Mouse (Mus musculus) cerebellum, adult 9-11 months (tissue): Measurements from ENCODE around the gene Usp37.
A peak's percentile ranks its signal among the peaks of the same experiment; 100 is the strongest.

ENCODE experiments used
- DNase-seq: peaks from one replicate; pipeline ENCODE4 v3.0.0; 2022

Gene Usp37

DNA sequence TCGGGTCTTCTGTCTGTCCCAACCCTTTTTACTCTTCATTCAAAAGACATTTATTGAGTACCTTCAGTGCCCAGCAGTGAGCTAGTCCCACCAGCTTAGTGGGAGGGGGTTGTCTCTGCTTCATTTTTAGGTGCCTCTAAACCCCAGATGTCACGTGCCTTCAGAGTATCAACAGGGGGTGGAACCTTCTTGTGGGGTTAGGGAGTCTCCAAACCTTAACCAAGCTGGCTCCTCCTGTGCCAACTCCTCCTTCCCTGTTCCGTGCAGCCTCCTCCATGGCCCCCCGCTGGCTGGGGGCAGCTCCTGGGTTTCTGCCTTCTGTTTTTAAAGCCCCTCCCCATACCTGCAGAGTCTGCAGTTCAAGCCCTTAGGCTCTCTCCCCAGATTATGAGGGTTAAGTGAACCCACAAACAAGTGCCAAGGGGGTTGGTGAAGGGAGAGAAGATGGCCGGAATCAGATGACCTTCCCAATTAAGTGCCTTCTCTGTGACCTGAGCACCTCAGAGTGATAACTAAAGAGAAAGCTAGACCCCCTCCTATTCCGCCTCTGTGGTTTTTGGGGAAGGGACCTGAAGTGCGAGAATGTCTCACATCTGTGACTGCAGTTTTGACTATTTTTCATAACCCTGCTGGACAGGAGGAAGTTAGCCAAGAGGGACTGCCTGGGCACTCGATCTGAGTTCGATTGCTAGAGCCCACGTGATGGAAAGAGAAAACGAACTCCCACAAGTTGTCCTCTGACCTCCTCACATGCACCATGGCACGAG, 147.4 kb downstream of the Usp37 start:
- peak; percentile 61 for DNase-seq

DNA sequence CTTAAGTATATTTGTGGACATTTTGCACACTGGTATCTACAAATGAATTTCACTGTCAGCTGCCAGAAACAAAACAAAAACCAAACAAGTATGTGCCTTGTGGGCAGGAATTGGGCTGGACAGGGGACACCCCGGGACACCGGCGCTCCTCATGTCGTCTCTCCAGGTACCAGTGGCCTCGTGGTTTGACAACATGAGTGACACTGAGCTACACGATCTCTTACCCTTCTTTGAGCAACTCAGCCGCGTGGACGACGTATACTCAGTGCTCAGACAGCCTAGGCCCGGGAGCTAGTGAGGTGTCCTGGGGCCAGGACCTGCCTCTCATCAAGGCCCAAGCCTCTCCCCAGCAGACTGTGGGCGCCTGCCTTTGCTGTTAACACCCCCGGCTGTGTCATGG, 148.8 kb downstream of the Usp37 start:
- peak; percentile 47 for DNase-seq

DNA sequence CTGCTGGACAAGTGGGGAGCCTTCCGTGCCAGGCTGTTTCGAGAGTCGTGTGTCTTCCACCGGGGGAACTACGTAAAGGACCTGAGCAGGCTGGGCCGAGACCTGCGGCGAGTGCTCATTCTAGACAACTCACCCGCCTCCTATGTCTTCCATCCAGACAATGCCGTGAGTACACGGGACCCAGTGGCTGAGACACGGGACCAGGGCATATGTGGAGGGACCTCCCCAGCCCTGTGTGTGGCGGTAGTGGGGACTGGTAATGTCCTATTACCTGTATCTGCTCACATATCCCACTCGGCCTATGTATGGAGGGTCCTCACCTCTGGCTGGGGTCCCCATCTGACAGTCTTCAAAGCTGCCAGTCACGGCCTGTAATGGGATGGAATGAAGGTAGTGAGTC, 149.2 kb downstream of the Usp37 start:
- peak; percentile 34 for DNase-seq

DNA sequence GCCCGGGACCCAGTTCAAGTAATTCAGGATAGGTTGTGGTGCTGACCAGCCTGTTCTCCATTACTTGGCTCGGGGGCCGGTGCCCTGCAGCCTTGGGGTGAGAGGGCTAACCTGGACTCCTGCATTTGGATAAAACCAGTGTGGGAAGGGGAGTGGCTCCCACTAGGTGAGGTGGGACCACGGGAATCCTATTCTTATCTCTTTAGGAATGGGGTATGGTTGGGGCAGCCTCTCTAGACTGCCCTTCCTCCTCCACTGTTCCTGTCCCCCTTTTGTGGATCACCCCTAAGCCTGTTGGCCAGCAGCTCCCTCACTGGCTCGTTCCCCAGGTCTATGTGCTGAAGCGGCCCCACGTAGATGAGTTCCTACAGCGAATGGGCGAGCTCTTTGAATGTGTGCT, 149.8 kb downstream of the Usp37 start:
- peak; percentile 52 for DNase-seq

DNA sequence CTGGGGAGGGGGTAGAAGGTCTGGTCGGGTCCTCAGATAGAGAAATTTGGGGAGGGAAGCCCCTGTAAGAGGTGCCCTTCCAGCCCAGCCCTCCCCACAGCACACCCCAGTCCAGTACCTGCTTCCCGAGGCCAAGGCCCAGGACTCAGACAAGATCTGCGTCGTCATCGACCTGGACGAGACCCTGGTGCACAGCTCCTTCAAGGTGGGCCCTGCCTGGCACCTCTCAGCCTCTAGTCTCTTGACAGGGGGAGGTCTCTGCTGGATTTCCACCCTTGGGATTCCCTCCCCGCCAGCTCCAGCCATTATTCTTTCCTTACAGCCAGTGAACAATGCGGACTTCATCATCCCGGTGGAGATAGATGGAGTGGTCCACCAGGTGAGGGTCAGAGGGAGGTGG, 150.4 kb downstream of the Usp37 start:
- DNase-seq, result peak; percentile 52

DNA sequence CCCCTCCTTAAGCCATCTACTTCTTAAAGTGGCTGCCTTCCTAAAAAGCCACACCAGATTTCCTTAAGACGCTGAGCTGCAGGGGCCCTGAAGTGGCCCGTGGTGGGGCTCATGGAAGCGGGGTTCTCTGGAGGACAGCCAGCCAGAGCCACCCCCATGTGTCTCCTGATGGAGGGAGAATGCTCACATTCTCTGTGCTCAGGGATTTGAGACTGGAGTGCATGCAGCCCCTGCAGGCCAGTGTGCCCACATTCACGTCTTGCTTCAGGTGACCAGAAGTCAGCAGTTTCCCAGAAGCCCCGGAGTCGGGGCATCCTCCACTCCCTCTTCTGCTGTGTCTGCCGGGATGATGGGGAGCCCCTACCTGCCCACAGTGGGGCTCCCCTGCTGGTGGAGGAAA, 151.1 kb downstream of the Usp37 start:
- DNase-seq, result peak; percentile 65

DNA sequence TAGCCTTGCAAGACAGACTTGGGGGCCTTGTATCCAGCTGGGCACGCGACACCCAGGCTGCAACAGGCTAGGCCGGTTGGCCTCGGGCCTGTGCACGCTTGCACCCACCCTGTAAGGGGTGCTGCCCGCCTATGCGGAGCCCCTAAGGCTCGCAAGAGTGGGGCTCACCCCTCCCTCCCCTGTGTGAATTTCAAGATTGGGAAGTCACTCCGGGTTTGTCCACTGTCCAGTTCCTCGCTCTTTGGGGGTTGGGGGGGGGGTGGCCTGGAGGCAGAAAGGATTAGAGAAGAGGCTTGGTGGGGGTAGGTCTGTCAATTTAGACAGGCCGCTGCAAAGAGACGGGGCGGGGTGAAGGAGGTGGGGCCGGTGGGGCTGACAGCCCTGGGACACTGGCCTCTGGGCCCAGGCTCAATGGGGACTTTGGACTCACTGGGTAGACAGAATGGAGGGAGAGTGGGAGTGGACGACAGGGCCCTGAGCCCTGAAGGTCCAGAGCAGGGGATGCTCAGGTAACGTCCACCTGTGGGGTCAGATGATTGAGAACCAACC, 151.6 kb downstream of the Usp37 start:
- peak; percentile 61 for DNase-seq

DNA sequence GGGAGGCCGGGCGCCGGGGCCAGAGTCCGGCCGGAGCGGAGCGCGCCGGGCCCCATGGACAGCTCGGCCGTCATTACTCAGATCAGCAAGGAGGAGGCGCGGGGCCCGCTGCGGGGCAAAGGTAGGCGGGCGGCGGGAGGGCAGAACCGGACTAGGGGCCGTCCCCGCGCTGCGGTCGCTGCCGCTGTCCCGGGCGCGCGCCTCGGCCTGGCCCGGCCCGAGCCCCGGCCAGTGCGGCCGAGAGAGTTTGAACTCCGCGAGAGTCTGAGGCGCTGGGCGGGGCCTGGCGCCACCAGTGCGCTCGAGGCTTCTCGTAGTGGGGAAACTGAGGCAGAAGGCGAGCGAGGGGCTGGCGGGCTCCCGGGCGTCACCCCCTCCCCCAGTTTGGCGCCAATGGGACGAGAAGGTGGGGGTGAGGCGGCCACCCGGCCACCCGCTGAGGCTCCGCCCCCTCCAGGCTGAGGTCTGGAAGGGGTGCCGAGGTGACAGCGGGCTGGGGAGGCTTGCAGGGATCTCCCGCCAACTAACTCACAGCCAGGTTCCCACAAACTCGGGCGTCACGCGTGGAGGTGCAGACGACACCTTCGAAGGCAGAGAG, 152.1 kb downstream of the Usp37 start:
- peak; percentile 85 for DNase-seq

DNA sequence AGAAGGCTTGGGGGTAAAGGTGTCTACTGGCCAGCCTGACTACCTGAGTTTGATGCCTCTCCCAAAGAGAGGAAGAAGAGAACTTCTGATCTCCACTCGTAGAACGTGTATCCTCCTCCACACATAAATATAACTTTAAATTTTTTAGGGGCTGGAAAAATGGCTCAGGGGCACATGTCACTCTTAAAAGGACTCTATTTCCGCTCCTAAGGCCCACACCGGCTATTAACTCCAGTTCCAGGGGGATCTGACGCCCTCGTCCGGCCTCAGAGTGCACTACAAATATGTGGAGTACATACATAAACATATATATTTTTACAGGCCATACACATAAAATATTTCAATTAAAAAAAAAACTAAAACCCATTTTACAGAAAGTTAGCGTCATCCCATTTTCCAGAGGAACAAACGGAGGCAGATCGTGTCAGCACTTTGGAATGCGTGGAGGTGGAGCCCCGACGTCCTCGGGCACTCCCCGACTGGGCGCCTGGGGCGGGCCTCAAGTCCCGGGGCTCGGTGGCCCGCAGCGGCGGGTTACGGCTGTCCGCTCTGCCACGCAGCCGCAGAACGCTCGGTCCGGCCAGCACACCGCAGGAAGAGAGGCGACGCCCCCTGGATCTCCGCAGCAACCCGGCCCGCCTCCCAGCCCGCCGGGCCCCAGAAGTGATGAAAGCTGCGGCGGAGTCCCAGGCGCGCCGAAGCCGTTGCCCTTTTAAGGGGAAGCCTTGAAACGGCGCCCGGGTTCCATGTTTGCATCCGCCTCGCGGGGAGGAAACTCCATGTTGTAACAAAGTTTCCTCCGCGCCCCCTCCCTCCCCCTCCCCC, 152.9 kb downstream of the Usp37 start, which contains the start of gene Ctdsp1:
TSS of gene Ctdsp1 (plus strand) at position 586 of the 825 bp plus-strand sequence.
- DNase-seq, result peak; percentile 97

DNA sequence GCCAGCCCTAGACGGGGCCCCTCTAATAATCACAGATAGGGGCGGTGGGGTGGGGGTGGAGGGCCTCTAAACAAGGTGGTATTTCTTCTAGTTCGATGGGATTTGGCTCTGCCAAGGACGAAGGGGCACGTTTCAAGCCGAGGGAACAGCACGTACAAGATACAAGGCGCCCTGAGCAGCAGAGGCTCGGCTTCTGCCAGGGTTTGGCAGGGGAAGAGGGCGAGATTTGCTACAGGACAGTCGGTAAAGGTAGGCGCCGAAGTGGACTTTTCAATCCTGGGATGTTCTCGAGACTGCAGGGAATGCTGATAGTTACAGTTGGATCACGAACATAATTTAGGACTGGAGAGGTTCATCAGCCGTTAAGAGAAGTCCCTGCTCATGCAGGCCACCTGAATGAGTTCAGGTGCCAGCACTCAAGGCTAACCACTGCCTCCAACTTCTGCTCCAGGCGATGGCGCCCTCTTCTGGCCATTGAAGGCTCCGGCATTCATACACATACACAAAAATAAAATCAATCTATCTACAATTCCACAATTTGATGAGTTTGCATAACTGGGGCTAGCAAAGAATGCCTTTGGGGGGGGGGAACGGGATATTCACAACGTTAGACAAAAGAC, 153.7 kb downstream of the Usp37 start:
- DNase-seq, result peak; percentile 63

DNA sequence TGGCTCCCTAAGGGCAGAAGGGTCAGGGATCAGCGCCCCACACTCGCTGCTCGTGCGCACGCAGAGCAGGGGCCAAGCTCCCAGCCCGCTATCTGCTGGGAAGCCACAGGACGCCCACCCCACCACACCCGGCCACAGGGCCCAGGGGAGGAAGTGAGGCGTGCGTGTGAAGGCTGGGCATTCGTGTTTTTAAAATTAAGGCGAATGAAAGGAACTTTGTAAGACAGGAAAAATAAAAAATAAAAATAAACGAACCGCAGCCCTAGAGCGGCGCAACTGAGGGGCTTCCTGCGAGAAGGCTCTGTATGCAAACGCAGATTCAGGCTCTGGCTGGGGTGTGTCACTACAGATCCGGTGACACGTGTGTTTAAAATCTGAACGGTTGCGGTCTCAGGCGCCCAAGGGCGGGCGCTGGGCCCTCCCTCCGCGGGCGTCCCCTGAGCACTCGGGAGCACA, 154.2 kb downstream of the Usp37 start:
- peak; percentile 46 for DNase-seq

DNA sequence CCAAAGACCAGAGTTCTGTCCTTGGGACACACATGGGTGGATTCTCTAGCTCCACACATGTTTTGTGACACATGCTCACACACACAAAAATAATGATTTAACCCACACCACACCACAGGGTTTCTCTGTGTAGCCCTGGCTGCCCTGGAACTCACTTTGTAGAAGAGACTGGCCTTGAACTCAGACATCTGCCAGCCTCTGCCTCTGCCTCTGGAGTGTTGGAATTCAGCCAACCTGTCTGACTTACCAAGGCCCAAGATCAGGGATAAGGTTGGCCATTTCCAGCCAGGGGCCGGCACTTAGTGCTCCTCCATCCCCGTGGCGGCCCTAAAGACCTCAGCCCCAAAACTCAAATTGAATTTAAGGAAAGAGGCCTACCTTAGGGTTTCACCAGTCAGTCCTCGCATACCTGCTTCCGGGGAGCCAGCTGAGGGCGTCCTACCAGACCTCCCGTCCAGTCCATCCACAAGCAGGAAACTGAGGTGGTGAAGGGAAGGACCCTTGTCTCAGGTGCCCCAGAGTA, 155.6 kb downstream of the Usp37 start:
- DNase-seq, result peak; percentile 45

DNA sequence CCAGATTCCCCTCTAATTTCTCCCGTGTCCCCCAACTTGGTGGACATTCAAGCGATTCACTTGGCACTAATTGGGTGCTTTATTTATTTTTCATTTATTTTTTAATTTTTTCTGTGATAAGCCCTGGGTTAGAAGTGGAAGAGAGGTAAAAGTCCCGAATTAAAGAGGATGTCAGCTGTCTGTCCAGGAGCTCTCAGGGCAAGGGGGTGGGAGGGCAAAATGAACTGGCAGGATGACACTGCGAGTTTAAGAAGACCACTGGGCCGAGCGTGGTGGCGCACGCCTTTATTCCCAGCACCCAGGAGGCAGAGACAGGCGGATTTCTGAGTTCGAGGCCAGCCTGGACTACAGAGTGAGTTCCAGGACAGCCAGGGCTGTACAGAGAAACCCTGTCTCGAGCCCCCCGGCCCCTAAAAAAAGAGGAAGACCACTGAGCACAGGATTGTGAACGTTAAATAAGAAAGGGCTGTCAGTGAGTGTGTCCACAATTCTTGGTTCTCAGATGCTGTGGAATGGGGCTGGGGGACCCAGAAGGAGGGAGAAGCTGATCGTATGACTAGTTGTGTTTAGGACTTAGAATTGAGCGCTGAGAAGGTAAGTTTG, 156.6 kb downstream of the Usp37 start:
- peak; percentile 65 for DNase-seq

DNA sequence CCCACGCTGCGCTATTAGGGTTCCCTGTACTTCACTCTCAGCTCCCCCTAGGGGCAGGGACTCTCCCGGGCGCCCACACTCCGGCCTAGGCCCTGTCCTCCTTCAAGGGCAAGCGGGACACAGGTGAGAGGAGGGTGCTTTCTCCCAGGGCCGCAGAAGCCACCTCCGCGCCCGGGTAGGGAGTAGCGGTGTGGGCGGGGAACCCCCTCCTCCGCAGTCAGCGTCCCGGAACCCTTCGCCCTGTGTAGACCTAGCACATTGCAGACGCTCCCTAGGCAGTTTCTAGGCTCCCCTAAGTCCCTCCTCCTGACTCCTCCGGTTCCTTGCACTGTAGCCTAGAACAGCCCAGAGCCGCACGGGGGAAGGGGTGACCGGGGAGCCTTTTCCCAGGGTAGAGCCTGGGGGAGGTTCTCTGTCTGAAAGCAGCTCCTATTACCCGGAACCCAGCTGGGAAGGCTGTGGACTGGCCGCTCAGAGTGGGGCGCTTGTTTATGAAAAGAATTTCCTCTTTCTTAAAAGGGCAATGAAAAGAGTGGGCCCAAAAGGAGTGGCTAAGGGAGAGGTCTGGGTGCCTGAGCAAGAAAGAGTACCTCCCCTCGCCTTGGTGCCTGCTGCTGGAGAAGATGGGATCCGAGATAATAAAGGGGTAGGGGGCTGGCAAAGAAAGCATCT, 157.2 kb downstream of the Usp37 start:
- peak; percentile 95 for DNase-seq

DNA sequence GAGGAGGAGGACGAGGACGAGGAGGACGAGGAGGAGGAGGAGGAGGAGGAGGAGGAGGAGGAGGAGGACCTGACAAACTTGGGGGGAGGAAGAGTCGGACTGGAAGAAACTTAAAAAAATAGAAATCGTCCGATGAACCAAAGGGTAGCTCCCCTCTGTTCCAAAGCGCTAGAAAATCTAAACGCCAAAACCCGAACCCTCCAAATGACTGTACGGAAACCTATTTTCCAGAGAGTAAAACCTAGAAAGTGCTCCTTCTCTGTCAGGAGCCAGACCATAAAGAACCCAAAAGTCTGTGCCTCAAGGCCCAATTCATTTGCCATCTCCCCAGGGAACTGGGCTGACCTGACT, 157.7 kb downstream of the Usp37 start:
- DNase-seq, result no peak

DNA sequence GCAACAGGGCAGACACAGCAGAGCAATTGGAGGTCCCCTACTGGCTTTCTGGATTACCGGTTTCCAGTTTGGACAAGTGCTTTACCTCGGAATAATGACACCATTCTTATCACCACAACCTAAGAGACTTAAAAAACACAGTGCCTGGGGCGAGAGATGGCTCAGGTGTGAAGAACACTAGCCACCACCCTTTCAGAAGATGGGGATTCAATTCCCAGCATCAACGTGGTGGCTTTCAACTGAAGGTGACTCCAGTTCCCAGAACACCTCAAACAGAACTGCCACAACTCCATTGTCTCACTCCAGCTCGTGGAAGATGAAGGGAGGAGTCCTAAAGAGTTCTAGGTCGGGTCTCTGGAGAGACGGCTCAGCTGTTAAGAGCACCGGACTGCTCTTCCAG, 158.6 kb downstream of the Usp37 start:
- peak; percentile 28 for DNase-seq
